Mouse (Mus musculus) heart, embryonic 11.5 days (tissue): Measurements from ENCODE around the gene Fzd10. TPM values are rescaled to one million over a fixed set of nuclear protein-coding genes. Genes with fewer than 3 reads are reported as not detected.

ENCODE experiments used
- ATAC-seq: fragments of 200-750 bp; cut with Nextera tagmentation; replicated peaks from 2 replicates; pipeline ENCODE4 v1.8.0; 2017; ENCODE audit warnings: moderate library complexity; ENCODE audit not compliant: insufficient number of reproducible peaks, low FRiP score, low TSS enrichment
- H3K27ac ChIP-seq: fragments of 300-500 bp; sonication (generic); 2 replicates; pipeline ENCODE4 v1.5.1; 2014; ENCODE audit warnings: mild to moderate bottlenecking, low read depth, low read length
- H3K27me3 ChIP-seq: fragments of 300-500 bp; sonication (generic); 2 replicates; pipeline ENCODE4 v1.6.1; 2014; ENCODE audit warnings: mild to moderate bottlenecking, low read length, mixed read lengths; ENCODE audit not compliant: control insufficient read depth, insufficient read depth
- H3K36me3 ChIP-seq: fragments of 300-500 bp; sonication (generic); 2 replicates; pipeline ENCODE4 v1.6.1; 2014; ENCODE audit warnings: mild to moderate bottlenecking, low read length, moderate library complexity, mixed read lengths; ENCODE audit not compliant: control insufficient read depth, insufficient read depth
- H3K4me1 ChIP-seq: fragments of 300-500 bp; sonication (generic); 2 replicates; pipeline ENCODE4 v1.6.1; 2014; ENCODE audit warnings: low read length; ENCODE audit not compliant: control insufficient read depth, insufficient read depth
- H3K4me2 ChIP-seq: fragments of 300-500 bp; sonication (generic); 2 replicates; pipeline ENCODE4 v1.6.1; 2014; ENCODE audit warnings: mild to moderate bottlenecking, moderate library complexity
- H3K4me3 ChIP-seq: fragments of 300-500 bp; sonication (generic); 2 replicates; pipeline ENCODE4 v1.5.1; 2014; ENCODE audit warnings: low read depth, low read length
- H3K9ac ChIP-seq: fragments of 300-500 bp; sonication (generic); 2 replicates; pipeline ENCODE4 v1.6.1; 2014; ENCODE audit warnings: mild to moderate bottlenecking, low read depth, low read length, moderate library complexity
- H3K9me3 ChIP-seq: fragments of 300-500 bp; sonication (generic); replicated peaks from 2 replicates; pipeline ENCODE4 v1.6.1; 2016; ENCODE audit warnings: low read length; ENCODE audit not compliant: control insufficient read depth
- WGBS: fragments of 180-500 bp; shearing (Covaris S2); extraction: QIAGEN DNeasy Blood & Tissue Kit; methylation state at CpG from one replicate; pipeline ENCODE4 v1.1.7; 2014; ENCODE audit not compliant: insufficient replicate concordance; 5-methylcytosine and 5-hydroxymethylcytosine counted together
- polyA plus RNA-seq: library from polyadenylated mRNA; unstranded; fragments of >200 nt; fragmentation: Nextera tagmentation; extraction: Ambion mirVana; gene quantifications from 2 replicates; pipeline ENCODE4 v1.2.1, GENCODE M21; 2014

Gene Fzd10
- polyA plus RNA-seq, 1 experiment from 2014 or later = 0.52 TPM

- no peaks in the 10 kb centered on the region for H3K9me3 ChIP-seq
- no peak for ATAC-seq
- H3K27ac ChIP-seq = no peak overlapping the region
- no peak overlapping the region for H3K9ac ChIP-seq
- H3K36me3 ChIP-seq = no peaks in the 10 kb centered on the region
- no peaks in the 10 kb centered on the region for H3K4me1 ChIP-seq
- 70% methylated on average over 8 of the region's 8 CpGs for WGBS
- no peak overlapping the region for H3K4me2 ChIP-seq
- no peak overlapping the region for H3K4me3 ChIP-seq
- no peaks in the 10 kb centered on the region for H3K27me3 ChIP-seq
Observed at GRCm38 (mm10) chr5:128571706-128572105, 28.9 kb upstream of the Fzd10 start.

DNA sequence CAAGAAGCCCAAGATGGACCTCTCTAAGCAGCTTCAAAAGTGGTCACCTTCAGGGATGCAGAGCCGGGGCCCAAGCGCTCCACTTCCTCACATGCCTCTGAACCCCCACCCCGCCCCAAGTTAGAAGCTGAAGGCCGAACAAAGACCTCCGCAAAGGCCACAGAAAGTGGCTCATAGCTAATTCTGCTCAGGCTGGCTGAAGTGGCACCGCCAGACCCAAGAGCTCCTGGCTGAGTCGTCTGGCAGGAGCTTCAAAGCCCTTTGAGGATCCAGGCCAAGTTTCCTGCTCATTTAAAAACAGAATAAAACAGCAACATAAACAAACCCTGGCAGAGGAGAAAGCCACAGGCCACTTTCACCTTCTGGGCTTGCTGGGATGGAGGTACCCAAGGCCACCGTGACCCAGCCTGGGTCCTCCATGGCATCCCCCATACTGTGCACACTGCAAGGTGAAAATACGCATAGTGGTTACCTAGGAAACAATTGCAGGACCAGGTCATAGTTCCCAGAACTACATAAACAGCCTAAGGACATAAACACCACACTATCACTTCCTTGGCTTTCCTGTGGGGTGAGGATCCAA is 24.6 kb upstream of the Fzd10 start:
- WGBS = 71% methylated on average over 9 of the region's 9 CpGs
- Histone ChIP-seq H3K4me2 (no peak overlapping the region), H3K4me1 (no peaks in the 10 kb centered on the region), H3K9me3 (no peaks in the 10 kb centered on the region), H3K9ac (no peak overlapping the region), H3K36me3 (no peaks in the 10 kb centered on the region), H3K27me3 (no peaks in the 10 kb centered on the region), H3K4me3 (no peak overlapping the region), H3K27ac (no peak overlapping the region)
- no peak for ATAC-seq

DNA sequence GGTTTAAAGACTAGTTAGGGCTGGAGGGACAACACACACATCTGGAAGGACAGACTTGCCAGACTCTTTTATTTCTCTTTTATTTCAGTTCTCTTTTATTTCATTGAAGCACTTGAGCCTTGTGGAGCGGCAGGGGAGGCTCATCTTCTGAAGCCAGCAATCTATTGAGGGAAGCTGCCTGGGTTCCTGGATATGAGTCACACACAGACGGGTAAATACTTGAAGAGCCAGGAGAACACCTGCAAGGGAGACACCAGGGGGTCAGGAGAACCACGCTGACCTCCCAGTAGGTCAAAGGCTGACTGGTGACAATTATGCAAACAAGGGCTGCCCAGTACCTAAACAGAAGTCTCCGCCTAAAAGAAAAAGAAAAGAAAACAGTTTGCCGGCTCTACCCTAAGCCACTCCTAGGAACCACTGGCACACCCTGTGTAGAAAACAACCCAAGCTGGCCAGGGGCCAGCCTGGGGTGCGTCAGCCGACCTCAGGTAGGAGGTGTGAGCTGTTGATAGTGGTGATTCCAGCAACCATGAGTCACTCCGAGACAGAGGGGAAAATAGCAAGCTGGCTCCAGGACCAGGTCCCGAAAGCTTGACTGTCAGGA is 21.5 kb upstream of the Fzd10 start:
- H3K4me2 ChIP-seq = no peak overlapping the region
- H3K9ac ChIP-seq = no peak overlapping the region
- no peak for ATAC-seq
- H3K4me1 ChIP-seq = no peaks in the 10 kb centered on the region
- no peaks in the 10 kb centered on the region for H3K36me3 ChIP-seq
- H3K9me3 ChIP-seq = no peaks in the 10 kb centered on the region
- H3K27ac ChIP-seq = no peak overlapping the region
- no peaks in the 10 kb centered on the region for H3K27me3 ChIP-seq
- no peak overlapping the region for H3K4me3 ChIP-seq
- 24% methylated on average over 9 of the region's 9 CpGs for WGBS

DNA sequence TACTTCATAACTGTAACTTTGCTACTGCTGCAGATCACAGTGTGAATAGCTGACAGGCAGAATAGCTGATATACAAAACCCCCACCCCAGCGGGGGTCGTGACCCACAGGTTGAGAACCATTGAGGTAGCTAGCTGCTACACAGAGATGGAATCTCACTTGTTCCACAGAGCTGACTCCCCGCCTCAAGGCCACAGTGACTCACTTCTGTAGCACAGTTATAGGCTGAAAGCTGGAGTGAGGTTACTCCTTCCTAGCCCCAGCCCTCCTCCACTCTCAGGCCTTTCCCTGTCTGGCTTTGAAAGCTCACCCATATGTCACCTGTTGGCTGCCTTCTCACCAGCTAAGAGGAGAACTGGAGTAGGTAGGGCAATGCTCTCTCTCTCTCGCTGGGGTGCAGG is 19.7 kb upstream of the Fzd10 start:
- no peaks in the 10 kb centered on the region for H3K9me3 ChIP-seq

GRCm38 (mm10) chr5:128581516-128581921 is 19.1 kb upstream of the Fzd10 start:
- Histone ChIP-seq H3K4me2 (no peak overlapping the region), H3K9me3 (no peaks in the 10 kb centered on the region), H3K9ac (no peak overlapping the region), H3K27ac (no peak overlapping the region), H3K36me3 (no peaks in the 10 kb centered on the region), H3K4me1 (no peaks in the 10 kb centered on the region), H3K4me3 (no peak overlapping the region), H3K27me3 (no peaks in the 10 kb centered on the region)
- ATAC-seq = no peak
- 32% methylated on average over 8 of the region's 8 CpGs for WGBS

More for the DNA sequence above, 19.7 kb upstream of the Fzd10 start:
- Histone ChIP-seq H3K4me2 (no peak overlapping the region), H3K27me3 (no peaks in the 10 kb centered on the region), H3K9ac (no peak overlapping the region), H3K4me3 (no peak overlapping the region), H3K36me3 (no peaks in the 10 kb centered on the region), H3K27ac (no peak overlapping the region), H3K4me1 (no peaks in the 10 kb centered on the region)
- WGBS = 52% methylated on average over 4 of the region's 4 CpGs
- no peak for ATAC-seq

DNA sequence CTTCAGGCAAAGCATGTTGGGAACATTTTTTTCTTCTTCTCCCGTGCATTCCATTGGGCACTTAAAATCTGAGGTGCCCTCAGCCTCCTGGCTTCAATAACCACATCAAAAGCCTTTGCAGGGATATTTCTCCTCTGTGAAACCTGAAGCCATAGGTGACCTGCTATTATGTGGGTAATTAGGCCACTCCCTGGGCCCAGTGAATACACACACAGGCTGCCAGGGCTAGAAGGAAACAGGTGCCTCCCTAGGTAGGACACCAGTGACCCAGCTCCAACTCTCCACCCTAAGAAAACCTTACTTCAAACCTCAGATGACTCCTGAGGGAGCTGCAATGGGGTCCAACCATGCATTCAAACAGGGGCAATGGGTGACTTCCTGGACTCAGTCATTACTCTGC is 11.4 kb upstream of the Fzd10 start:
- no peak for ATAC-seq
- Histone ChIP-seq H3K9ac (no peak overlapping the region), H3K4me1 (no peaks in the 10 kb centered on the region), H3K4me2 (no peak overlapping the region), H3K9me3 (no peaks in the 10 kb centered on the region), H3K36me3 (no peaks in the 10 kb centered on the region), H3K27me3 (no peaks in the 10 kb centered on the region; the same call in 1 of the 2 replicates), H3K4me3 (no peak overlapping the region), H3K27ac (no peak overlapping the region)
- 67% methylated on average over 1 of the region's 1 CpGs for WGBS

GRCm38 (mm10) chr5:128593446-128593845 is 7.2 kb upstream of the Fzd10 start:
- Histone ChIP-seq H3K9ac (no peak overlapping the region), H3K27ac (no peak overlapping the region), H3K4me1 (no peaks in the 10 kb centered on the region), H3K4me3 (no peak overlapping the region), H3K27me3 (peaks cover 23% of the 10 kb centered on the region), H3K4me2 (no peak overlapping the region), H3K36me3 (no peaks in the 10 kb centered on the region), H3K9me3 (no peaks in the 10 kb centered on the region)
- 79% methylated on average over 13 of the region's 13 CpGs for WGBS
- no peak for ATAC-seq

GRCm38 (mm10) chr5:128596813-128597212 is 3.8 kb upstream of the Fzd10 start:
- Histone ChIP-seq H3K4me2 (peak overlapping the region; percentile 61), H3K9ac (no peak overlapping the region), H3K27me3 (peaks cover 53% of the 10 kb centered on the region), H3K9me3 (no peaks in the 10 kb centered on the region), H3K4me3 (peak overlapping the region; percentile 36), H3K4me1 (peaks cover 8% of the 10 kb centered on the region; the same call in 1 of the 2 replicates), H3K27ac (no peak overlapping the region), H3K36me3 (no peaks in the 10 kb centered on the region)
- ATAC-seq = no peak
- 1% methylated on average over 20 of the region's 20 CpGs for WGBS

DNA sequence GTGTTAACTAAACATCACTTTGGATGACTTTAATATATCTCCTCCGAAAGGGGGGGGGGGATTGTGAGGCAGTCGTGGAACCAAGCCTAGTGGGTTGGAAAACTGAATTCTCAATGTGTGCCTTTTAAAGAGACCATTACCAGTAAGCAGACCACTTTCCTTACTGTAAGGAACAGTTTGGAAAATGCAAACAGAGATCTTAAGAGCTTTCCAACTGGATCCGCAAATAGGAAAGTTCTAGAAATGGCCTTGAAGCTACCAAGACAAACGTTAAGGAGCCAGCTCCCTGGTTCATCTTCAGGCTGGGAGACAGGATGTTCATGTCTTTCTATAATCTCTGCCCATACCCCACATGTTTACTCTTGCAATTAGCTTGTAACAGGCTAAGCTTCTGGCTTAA is 3.3 kb upstream of the Fzd10 start:
- no peak for ATAC-seq
- H3K27me3 ChIP-seq = peaks cover 59% of the 10 kb centered on the region

More for the DNA sequence above, 3.3 kb upstream of the Fzd10 start:
- Histone ChIP-seq H3K9ac (no peak overlapping the region), H3K4me3 (no peak overlapping the region), H3K4me2 (no peak overlapping the region; the same call in 1 of the 2 replicates), H3K9me3 (no peaks in the 10 kb centered on the region), H3K27ac (no peak overlapping the region), H3K4me1 (peaks cover 8% of the 10 kb centered on the region; the same call in 1 of the 2 replicates), H3K36me3 (no peaks in the 10 kb centered on the region)
- WGBS = 14% methylated on average over 4 of the region's 4 CpGs
